Mouse (Mus musculus) lung, embryonic 14.5 days (tissue): ENCODE results near the gene Fabp2. TPM values are rescaled to one million over a fixed set of nuclear protein-coding genes. Genes with fewer than 3 reads are reported as not detected.

Experiments used
- ATAC-seq: fragments of 200-750 bp; cut with Nextera tagmentation; 2 replicates; pipeline ENCODE4 v1.8.0; 2017; ENCODE audit warnings: mild to moderate bottlenecking, moderate TSS enrichment, moderate library complexity; ENCODE audit not compliant: insufficient read depth
- DNase-seq: peaks from one replicate; pipeline ENCODE4 v3.0.0-alpha.2; 2015
- H3K27ac ChIP-seq: fragments of 300-500 bp; sonication (generic); 2 replicates; pipeline ENCODE4 v1.5.1; 2014; ENCODE audit warnings: low read depth, mild to moderate bottlenecking, moderate library complexity
- H3K27me3 ChIP-seq: fragments of 300-500 bp; sonication (generic); 2 replicates; pipeline ENCODE4 v1.6.1; 2014; ENCODE audit warnings: low read length, control low read depth; ENCODE audit not compliant: insufficient read depth
- H3K36me3 ChIP-seq: fragments of 300-500 bp; sonication (generic); 2 replicates; pipeline ENCODE4 v1.6.1; 2014; ENCODE audit warnings: control low read depth; ENCODE audit not compliant: insufficient read depth
- H3K4me1 ChIP-seq: fragments of 300-500 bp; sonication (generic); 2 replicates; pipeline ENCODE4 v1.6.1; 2014; ENCODE audit warnings: antibody characterized with exemption, control low read depth; ENCODE audit not compliant: insufficient read depth
- H3K4me2 ChIP-seq: fragments of 300-500 bp; sonication (generic); 2 replicates; pipeline ENCODE4 v1.6.1; 2014; ENCODE audit warnings: mild to moderate bottlenecking
- H3K4me3 ChIP-seq: fragments of 300-500 bp; sonication (generic); 2 replicates; pipeline ENCODE4 v1.5.1; 2014; ENCODE audit warnings: low read depth, low read length
- H3K9ac ChIP-seq: fragments of 300-500 bp; sonication (generic); 2 replicates; pipeline ENCODE4 v1.6.1; 2014
- H3K9me3 ChIP-seq: fragments of 300-500 bp; sonication (generic); 2 replicates; pipeline ENCODE4 v1.6.1; 2016; ENCODE audit warnings: low read depth, low read length, control low read depth
- CTCF ChIP-seq: IDR thresholded peaks from 2 replicates; pipeline ENCODE4 v1.5.1; 2016; ENCODE audit warnings: antibody characterized with exemption, low read depth
- WGBS: fragments of 180-500 bp; shearing (Covaris S2); extraction: QIAGEN DNeasy Blood & Tissue Kit; methylation state at CpG from one replicate; pipeline ENCODE4 v1.1.7; 2014; 5-methylcytosine and 5-hydroxymethylcytosine counted together
- polyA plus RNA-seq: library from polyadenylated mRNA; unstranded; fragments of >200 nt; fragmentation: Nextera tagmentation; extraction: Ambion mirVana; gene quantifications from 2 replicates; pipeline ENCODE4 v1.2.1, GENCODE M21; 2014

Fabp2 gene
- not detected in 2 replicates for polyA plus RNA-seq

- no peak for ATAC-seq
- H3K4me1 ChIP-seq = no peaks in the 10 kb centered on the region
- 86% methylated on average over 3 of the region's 3 CpGs for WGBS
These were observed at the start of gene Fabp2 for GRCm38 (mm10) chr3:122894772-122895171. TSS of gene Fabp2 (plus strand) at chr3:122895072.

GRCm38 (mm10) chr3:122848410-122849034, 46.4 kb upstream of the Fabp2 start:
- no peaks in the 10 kb centered on the region for H3K9me3 ChIP-seq
- H3K4me3 ChIP-seq = no peak overlapping the region
- no peak for TF ChIP-seq CTCF
- no peaks in the 10 kb centered on the region for H3K4me1 ChIP-seq
- no peaks in the 10 kb centered on the region for H3K27me3 ChIP-seq
- H3K36me3 ChIP-seq = peaks cover 34% of the 10 kb centered on the region
- H3K27ac ChIP-seq = peak overlapping the region; percentile 37
- no peak overlapping the region for H3K9ac ChIP-seq
- H3K4me2 ChIP-seq = no peak overlapping the region
- WGBS = 30% methylated on average over 5 of the region's 5 CpGs
- DNase-seq (peak; percentile 61), ATAC-seq (peak; percentile 82; the same call in 1 of the 2 replicates)

More at GRCm38 (mm10) chr3:122894772-122895171, at the start of gene Fabp2:
- no peaks in the 10 kb centered on the region for H3K27me3 ChIP-seq
- H3K27ac ChIP-seq = no peak within 1 kb of the TSS
- no peak within 1 kb of the TSS for H3K4me3 ChIP-seq
- no peak for TF ChIP-seq CTCF
- H3K9me3 ChIP-seq = no peaks in the 10 kb centered on the region
- DNase-seq = no peak
- H3K9ac ChIP-seq = no peak within 1 kb of the TSS
- H3K4me2 ChIP-seq = no peak within 1 kb of the TSS
- no peaks in the 10 kb centered on the region for H3K36me3 ChIP-seq

DNA sequence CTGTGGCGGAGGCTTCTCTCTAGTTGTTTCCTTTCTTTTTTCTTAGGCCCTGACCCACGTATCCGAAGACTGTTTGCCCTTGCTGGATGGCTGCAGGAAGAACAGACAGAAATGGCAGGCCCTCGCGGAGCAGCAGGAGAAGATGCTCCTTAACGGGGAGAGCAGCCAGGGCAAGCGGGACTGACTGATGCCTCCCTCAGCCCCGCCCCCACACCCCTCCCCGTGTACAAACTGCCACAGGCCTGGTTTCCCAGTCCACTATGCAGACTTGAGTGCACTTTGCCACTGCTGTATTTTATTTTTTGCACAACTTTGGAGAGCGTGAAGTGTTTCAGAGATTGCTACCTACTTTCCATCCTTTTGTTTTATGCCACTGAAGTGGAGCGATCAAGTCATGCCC, 39.7 kb upstream of the Fabp2 start:
- Histone ChIP-seq H3K9ac (no peak overlapping the region), H3K9me3 (no peaks in the 10 kb centered on the region), H3K27ac (no peak overlapping the region), H3K4me3 (no peak overlapping the region), H3K27me3 (no peaks in the 10 kb centered on the region), H3K36me3 (peaks cover 45% of the 10 kb centered on the region), H3K4me2 (no peak overlapping the region), H3K4me1 (no peaks in the 10 kb centered on the region)
- TF ChIP-seq CTCF = no peak
- ATAC-seq (no peak), DNase-seq (no peak)
- 47% methylated on average over 11 of the region's 11 CpGs for WGBS

DNA sequence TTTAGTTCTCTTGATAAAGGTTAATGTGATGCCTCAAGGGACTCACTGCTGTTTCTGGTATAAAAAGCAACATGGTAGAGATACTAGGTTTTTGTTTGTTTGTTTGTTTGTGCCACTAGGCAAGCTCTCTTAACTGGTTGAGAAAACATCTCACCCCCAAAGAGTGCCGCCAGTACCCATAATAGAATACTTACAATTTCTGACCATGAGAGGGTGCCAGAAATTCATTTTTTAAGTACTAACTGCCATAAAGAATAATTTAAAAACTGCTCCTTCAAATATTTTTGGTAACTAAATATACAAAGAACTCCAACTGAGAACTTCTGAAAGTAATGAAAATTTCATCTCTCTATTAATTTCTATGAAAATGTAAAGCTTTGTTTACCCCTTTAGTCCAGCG, 35.0 kb upstream of the Fabp2 start:
- peak; percentile 32 for DNase-seq
- Histone ChIP-seq H3K27me3 (no peaks in the 10 kb centered on the region), H3K9ac (no peak overlapping the region), H3K36me3 (peaks cover 19% of the 10 kb centered on the region), H3K27ac (no peak overlapping the region), H3K9me3 (no peaks in the 10 kb centered on the region), H3K4me1 (no peaks in the 10 kb centered on the region), H3K4me2 (no peak overlapping the region), H3K4me3 (no peak overlapping the region)
- no peak for ATAC-seq
- no peak for TF ChIP-seq CTCF
- 64% methylated on average over 2 of the region's 2 CpGs for WGBS

- WGBS = 76% methylated on average over 12 of the region's 12 CpGs
- H3K4me2 ChIP-seq = no peak overlapping the region
- no peaks in the 10 kb centered on the region for H3K27me3 ChIP-seq
- H3K4me3 ChIP-seq = no peak overlapping the region
- H3K9me3 ChIP-seq = no peaks in the 10 kb centered on the region
- peaks cover 11% of the 10 kb centered on the region for H3K36me3 ChIP-seq
- H3K9ac ChIP-seq = no peak overlapping the region
- DNase-seq (no peak), ATAC-seq (no peak)
- no peaks in the 10 kb centered on the region for H3K4me1 ChIP-seq
- TF ChIP-seq CTCF = no peak
- H3K27ac ChIP-seq = no peak overlapping the region
These were observed 34.0 kb upstream of the Fabp2 start for GRCm38 (mm10) chr3:122860573-122861498.

DNA sequence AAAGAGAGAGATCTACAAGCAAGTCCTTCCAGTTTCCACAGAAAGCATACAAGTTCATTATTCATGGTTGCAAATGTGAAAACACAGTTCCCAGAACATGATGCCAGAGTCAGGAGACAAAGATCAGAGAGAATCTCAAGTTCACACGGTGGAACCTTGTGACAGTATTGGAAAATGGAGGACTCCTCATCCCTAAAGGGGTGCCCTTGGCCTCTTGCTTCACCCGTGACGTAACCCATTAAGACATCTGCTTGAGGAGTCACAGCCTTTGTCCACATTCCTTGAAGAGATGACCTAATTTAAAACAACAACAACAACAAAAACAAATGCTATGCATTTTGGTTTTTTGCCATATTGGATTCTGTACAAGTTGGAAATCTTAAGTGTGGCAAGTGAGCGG, 29.8 kb upstream of the Fabp2 start:
- H3K4me3 ChIP-seq = no peak overlapping the region
- no peak for DNase-seq
- no peaks in the 10 kb centered on the region for H3K9me3 ChIP-seq
- no peak for TF ChIP-seq CTCF
- H3K36me3 ChIP-seq = no peaks in the 10 kb centered on the region
- no peak overlapping the region for H3K4me2 ChIP-seq
- H3K27me3 ChIP-seq = no peaks in the 10 kb centered on the region
- no peaks in the 10 kb centered on the region for H3K4me1 ChIP-seq
- no peak overlapping the region for H3K9ac ChIP-seq
- WGBS = 84% methylated on average over 4 of the region's 4 CpGs
- no peak for ATAC-seq
- H3K27ac ChIP-seq = no peak overlapping the region

GRCm38 (mm10) chr3:122868270-122868669, 26.6 kb upstream of the Fabp2 start:
- ATAC-seq (no peak), DNase-seq (no peak)
- Histone ChIP-seq H3K36me3 (no peaks in the 10 kb centered on the region), H3K9me3 (no peaks in the 10 kb centered on the region), H3K4me2 (no peak overlapping the region), H3K4me1 (no peaks in the 10 kb centered on the region), H3K27me3 (no peaks in the 10 kb centered on the region), H3K4me3 (no peak overlapping the region), H3K9ac (no peak overlapping the region), H3K27ac (no peak overlapping the region)
- 82% methylated on average over 1 of the region's 1 CpGs for WGBS
- no peak for TF ChIP-seq CTCF
